Mouse (Mus musculus) bone marrow macrophage, adult 2 months (primary cell): ENCODE measurements around the gene Timm50.

Source experiments
- CTCF ChIP-seq: IDR thresholded peaks from 2 replicates; pipeline ENCODE4 v1.5.1; 2012; ENCODE audit warnings: low read depth, mild to moderate bottlenecking, low read length, moderate library complexity
- POLR2A ChIP-seq: IDR thresholded peaks from 2 replicates; pipeline ENCODE4 v1.6.1; 2012; ENCODE audit warnings: mild to moderate bottlenecking, low read depth, low read length, borderline replicate concordance

DNA sequence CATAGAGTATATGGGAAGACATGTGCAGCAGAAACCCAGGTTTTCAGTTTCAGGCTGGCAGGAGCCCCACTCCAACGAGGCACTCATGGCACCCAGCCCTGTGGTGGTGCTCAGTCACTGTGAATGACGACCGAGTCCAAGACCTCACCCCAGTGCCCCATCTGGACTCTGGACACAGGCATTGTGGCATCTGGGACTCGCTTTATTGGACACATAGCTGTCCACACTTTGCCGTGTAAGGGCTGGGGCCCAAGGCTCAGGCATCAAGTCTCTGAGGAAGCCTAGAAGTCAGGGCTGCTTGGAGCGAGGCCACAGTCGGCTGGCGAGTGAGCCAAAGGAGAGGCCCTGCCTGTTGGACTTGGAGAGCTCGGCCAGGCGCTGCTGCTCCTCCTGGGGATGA lies 6.2 kb downstream of the Timm50 start:
- TF ChIP-seq CTCF (no peak), POLR2A (no peak)
